Mouse (Mus musculus): Measurements from ENCODE around the gene Col6a4. TPM values are rescaled to one million over a fixed set of nuclear protein-coding genes. Genes with fewer than 3 reads are reported as not detected.

The Col6a4 gene
- polyA plus RNA-seq, 1 experiment from 2014 or later: 0.47 TPM

DNA sequence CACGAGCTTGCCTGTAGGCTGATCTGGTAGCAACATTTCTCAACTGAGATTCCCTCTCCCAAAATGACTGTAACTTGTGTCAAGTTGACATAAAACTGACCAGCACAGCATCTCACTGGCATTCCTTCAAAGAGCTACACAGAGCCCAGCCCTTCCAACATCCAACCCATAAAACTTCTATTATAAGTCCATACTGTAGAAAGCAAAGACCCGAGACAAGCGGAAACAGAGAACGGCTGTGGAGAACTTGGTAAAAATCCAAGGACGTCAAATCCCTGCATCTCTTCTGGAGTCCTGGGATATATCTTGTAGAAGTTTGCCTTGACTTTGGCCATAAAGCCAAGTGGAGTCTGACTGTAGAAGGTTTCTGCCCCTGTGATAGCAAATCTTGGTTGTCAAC is 15.1 kb downstream of the Col6a4 start:
- no peaks in the 10 kb centered on the region for H3K36me3 ChIP-seq (ENCODE audit: control insufficient read depth, insufficient read depth)
- no peak overlapping the region for H3K4me3 ChIP-seq (ENCODE audit: low read depth, low read length)
- no peaks in the 10 kb centered on the region for H3K27me3 ChIP-seq (ENCODE audit: control insufficient read depth, insufficient read depth, low read depth, low read length)
- no peaks in the 10 kb centered on the region for H3K4me1 ChIP-seq (ENCODE audit: control insufficient read depth, low read depth, low read length)
- no peaks in the 10 kb centered on the region for H3K9me3 ChIP-seq (replicated peaks; ENCODE audit: control insufficient read depth, low read length)
- ATAC-seq (ENCODE audit: low read depth): no peak
- H3K9ac ChIP-seq (ENCODE audit: low read depth, low read length): no peak overlapping the region
- 80% methylated on average over 5 of the region's 5 CpGs for WGBS (ENCODE audit: insufficient replicate concordance)
- no peak overlapping the region for H3K4me2 ChIP-seq (ENCODE audit: low read depth, low read length)
- no peak overlapping the region for H3K27ac ChIP-seq (ENCODE audit: low read length)

DNA sequence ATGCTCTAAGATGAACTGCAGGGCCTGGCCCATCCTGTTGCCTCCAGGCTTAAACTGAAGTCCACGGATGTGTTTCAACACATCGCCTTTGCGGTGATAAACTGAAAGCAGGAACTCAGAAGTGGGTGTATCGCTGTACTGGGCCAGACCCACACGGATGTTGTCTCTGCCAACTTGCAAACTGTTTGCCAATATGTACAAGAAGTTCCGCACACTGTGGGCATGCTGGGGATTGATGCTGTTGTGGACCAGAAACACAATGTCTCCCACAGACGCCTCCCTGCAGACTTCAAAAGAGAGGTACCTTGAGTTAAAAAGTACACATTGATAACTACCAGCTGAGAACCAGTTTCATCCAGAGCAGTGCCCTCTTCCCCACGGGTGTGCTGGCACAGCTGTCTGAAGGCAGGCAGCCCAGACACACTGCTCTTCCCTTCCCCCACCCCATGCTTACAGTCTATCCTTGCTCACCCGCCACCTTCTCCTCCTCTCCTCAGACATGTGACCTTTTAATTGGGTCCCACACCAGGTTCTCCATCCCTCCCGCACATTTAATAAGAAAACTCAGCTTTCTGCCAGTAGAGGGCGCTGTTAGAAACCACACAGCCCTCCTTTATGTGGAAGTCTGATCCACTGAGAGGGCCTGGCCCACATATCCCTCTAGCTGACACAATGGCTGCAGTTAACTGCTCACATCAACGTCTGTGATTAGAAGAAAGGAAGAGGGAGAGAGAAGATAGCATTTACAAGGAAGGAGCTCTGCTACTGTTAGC is 16.1 kb downstream of the Col6a4 start:
- Histone ChIP-seq H3K4me3 (ENCODE audit: low read depth, low read length) (no peak overlapping the region), H3K4me2 (ENCODE audit: low read depth, low read length) (no peak overlapping the region), H3K9me3 (replicated peaks; ENCODE audit: control insufficient read depth, low read length) (no peaks in the 10 kb centered on the region), H3K27ac (ENCODE audit: low read length) (no peak overlapping the region), H3K36me3 (ENCODE audit: control insufficient read depth, insufficient read depth) (no peaks in the 10 kb centered on the region), H3K27me3 (ENCODE audit: control insufficient read depth, insufficient read depth, low read depth, low read length) (no peaks in the 10 kb centered on the region), H3K4me1 (ENCODE audit: control insufficient read depth, low read depth, low read length) (no peaks in the 10 kb centered on the region), H3K9ac (ENCODE audit: low read depth, low read length) (no peak overlapping the region)
- no peak for ATAC-seq (ENCODE audit: low read depth)
- WGBS (ENCODE audit: insufficient replicate concordance): 49% methylated on average over 12 of the region's 12 CpGs

DNA sequence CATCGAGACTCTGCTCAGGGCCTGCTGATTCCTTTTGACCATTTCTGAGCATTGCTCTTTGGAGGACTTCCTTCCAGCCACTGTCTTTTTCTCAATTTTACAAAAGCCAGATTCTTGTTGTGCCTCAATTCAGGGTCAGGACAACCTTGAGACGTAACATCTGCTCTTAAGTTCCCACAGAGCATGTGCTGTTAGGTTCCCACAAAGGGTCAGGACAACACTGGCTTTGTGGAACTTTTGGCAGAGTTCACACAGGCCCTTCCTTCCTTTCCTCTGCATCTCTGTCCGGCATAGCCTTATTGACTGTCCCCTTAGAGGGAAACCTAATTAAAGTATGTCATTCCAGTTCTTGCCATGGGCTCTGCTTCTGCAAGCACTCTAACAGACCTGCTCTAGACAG is 18.6 kb downstream of the Col6a4 start:
- no peak for ATAC-seq (ENCODE audit: low read depth)

DNA sequence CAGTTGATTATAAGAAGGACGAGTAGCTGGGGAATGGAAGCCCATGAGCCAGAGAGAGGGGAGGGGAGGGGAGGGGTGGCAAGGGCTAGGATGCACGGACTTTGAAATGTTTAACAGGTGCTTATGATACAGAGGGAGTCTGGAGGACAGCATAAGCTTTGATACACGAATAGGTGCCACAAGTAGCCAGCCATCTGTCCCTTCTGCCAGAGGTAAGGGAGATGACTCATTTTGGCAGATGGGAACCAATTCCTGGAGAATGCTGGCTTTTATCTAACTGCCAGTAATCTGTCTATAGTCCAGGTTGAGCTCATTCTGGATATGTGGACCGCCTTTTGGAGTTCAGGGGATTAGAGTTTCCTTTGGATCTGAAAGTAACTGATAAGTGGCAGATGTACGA is 20.3 kb downstream of the Col6a4 start:
- no peaks in the 10 kb centered on the region for H3K36me3 ChIP-seq (ENCODE audit: control insufficient read depth, insufficient read depth)
- ATAC-seq (ENCODE audit: low read depth): no peak
- no peak overlapping the region for H3K4me2 ChIP-seq (ENCODE audit: low read depth, low read length)
- H3K27me3 ChIP-seq (ENCODE audit: control insufficient read depth, insufficient read depth, low read depth, low read length): no peaks in the 10 kb centered on the region
- no peaks in the 10 kb centered on the region for H3K9me3 ChIP-seq (replicated peaks; ENCODE audit: control insufficient read depth, low read length)
- H3K4me3 ChIP-seq (ENCODE audit: low read depth, low read length): no peak overlapping the region
- 55% methylated on average over 5 of the region's 5 CpGs for WGBS (ENCODE audit: insufficient replicate concordance)
- H3K9ac ChIP-seq (ENCODE audit: low read depth, low read length): no peak overlapping the region
- no peaks in the 10 kb centered on the region for H3K4me1 ChIP-seq (ENCODE audit: control insufficient read depth, low read depth, low read length)
- no peak overlapping the region for H3K27ac ChIP-seq (ENCODE audit: low read length)

More for the DNA sequence above, 18.6 kb downstream of the Col6a4 start:
- no peak overlapping the region for H3K27ac ChIP-seq (ENCODE audit: low read length)
- no peak overlapping the region for H3K4me3 ChIP-seq (ENCODE audit: low read depth, low read length)
- H3K9ac ChIP-seq (ENCODE audit: low read depth, low read length): no peak overlapping the region
- H3K27me3 ChIP-seq (ENCODE audit: control insufficient read depth, insufficient read depth, low read depth, low read length): no peaks in the 10 kb centered on the region
- H3K4me1 ChIP-seq (ENCODE audit: control insufficient read depth, low read depth, low read length): no peaks in the 10 kb centered on the region
- WGBS (ENCODE audit: insufficient replicate concordance): 58% methylated on average over 3 of the region's 3 CpGs
- no peaks in the 10 kb centered on the region for H3K9me3 ChIP-seq (replicated peaks; ENCODE audit: control insufficient read depth, low read length)
- no peaks in the 10 kb centered on the region for H3K36me3 ChIP-seq (ENCODE audit: control insufficient read depth, insufficient read depth)
- H3K4me2 ChIP-seq (ENCODE audit: low read depth, low read length): no peak overlapping the region

DNA sequence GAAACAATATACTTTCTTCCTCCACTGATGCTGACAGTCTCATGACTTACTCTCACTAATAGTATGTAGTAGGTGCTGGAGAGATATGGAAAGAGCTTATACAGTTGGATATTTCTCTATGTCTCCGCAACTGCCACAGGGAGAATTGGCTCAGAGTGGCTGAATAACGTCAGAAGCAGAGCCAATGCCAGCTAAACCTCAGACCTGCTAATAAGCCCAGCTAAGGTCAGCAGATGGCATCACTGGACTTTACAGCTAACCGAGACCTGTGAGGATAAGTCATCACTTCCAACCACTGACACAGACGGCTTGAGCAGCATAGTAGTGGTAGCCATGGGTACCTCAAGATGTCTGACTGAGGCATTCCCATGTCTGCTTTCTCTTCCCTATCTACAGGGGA is 22.6 kb downstream of the Col6a4 start:
- Histone ChIP-seq H3K27me3 (ENCODE audit: control insufficient read depth, insufficient read depth, low read depth, low read length) (no peaks in the 10 kb centered on the region), H3K4me2 (ENCODE audit: low read depth, low read length) (no peak overlapping the region), H3K4me3 (ENCODE audit: low read depth, low read length) (no peak overlapping the region), H3K36me3 (ENCODE audit: control insufficient read depth, insufficient read depth) (no peaks in the 10 kb centered on the region), H3K27ac (ENCODE audit: low read length) (no peak overlapping the region), H3K9ac (ENCODE audit: low read depth, low read length) (no peak overlapping the region), H3K4me1 (ENCODE audit: control insufficient read depth, low read depth, low read length) (no peaks in the 10 kb centered on the region), H3K9me3 (replicated peaks; ENCODE audit: control insufficient read depth, low read length) (no peaks in the 10 kb centered on the region)
- no peak for ATAC-seq (ENCODE audit: low read depth)
- 45% methylated on average over 4 of the region's 4 CpGs for WGBS (ENCODE audit: insufficient replicate concordance)

DNA sequence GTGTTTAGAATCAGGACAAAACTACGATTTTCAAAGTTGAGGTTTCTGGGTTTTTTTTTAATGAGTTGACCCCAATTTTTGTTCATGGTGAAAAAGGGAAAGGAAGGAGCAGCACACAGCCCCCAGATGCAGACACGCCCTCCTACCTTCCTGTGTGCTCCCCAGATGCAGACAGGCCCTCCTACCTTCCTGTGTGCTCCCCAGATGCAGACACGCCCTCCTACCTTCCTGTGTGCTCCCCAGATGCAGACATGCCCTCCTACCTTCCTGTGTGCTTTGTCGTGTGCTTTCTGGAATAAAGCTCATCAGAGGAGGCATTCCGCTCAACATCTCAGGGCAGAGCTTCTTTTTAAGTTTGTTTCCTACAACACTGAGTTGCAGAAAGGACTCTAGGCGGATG is 24.9 kb downstream of the Col6a4 start:
- no peak overlapping the region for H3K27ac ChIP-seq (ENCODE audit: low read length)
- WGBS (ENCODE audit: insufficient replicate concordance): 45% methylated on average over 6 of the region's 6 CpGs

DNA sequence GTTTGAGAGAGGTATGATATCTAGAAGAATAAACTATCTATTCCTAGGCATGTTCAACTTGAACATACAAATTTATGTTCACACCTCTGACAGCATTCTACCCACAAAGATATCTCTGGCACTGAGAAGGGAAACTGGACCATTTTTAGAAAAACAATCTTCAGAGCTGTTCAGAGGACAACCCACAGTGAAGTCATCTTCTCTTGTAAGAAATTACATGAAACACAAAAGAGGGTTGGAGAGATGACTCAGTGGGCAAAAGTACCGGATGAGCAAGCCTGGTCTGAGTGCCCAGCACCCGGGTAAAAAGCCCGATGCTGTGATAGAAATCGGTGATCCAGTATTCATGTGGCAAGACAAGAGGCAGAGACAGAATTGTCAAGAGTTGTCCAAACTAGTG is 43.1 kb downstream of the Col6a4 start:
- WGBS (ENCODE audit: insufficient replicate concordance): 70% methylated on average over 4 of the region's 4 CpGs
- H3K9ac ChIP-seq (ENCODE audit: low read depth, low read length): no peak overlapping the region
- no peaks in the 10 kb centered on the region for H3K36me3 ChIP-seq (ENCODE audit: control insufficient read depth, insufficient read depth)
- H3K4me2 ChIP-seq (ENCODE audit: low read depth, low read length): no peak overlapping the region
- no peaks in the 10 kb centered on the region for H3K4me1 ChIP-seq (ENCODE audit: control insufficient read depth, low read depth, low read length)
- no peak for ATAC-seq (ENCODE audit: low read depth)
- no peak overlapping the region for H3K4me3 ChIP-seq (ENCODE audit: low read depth, low read length)
- H3K27ac ChIP-seq (ENCODE audit: low read length): no peak overlapping the region
- no peaks in the 10 kb centered on the region for H3K27me3 ChIP-seq (ENCODE audit: control insufficient read depth, insufficient read depth, low read depth, low read length)
- H3K9me3 ChIP-seq (replicated peaks; ENCODE audit: control insufficient read depth, low read length): no peaks in the 10 kb centered on the region

More for the DNA sequence above, 24.9 kb downstream of the Col6a4 start:
- H3K27me3 ChIP-seq (ENCODE audit: control insufficient read depth, insufficient read depth, low read depth, low read length): no peaks in the 10 kb centered on the region
- no peak overlapping the region for H3K4me3 ChIP-seq (ENCODE audit: low read depth, low read length)
- H3K9me3 ChIP-seq (replicated peaks; ENCODE audit: control insufficient read depth, low read length): no peaks in the 10 kb centered on the region
- ATAC-seq (ENCODE audit: low read depth): no peak
- no peaks in the 10 kb centered on the region for H3K4me1 ChIP-seq (ENCODE audit: control insufficient read depth, low read depth, low read length)
- H3K9ac ChIP-seq (ENCODE audit: low read depth, low read length): no peak overlapping the region
- no peak overlapping the region for H3K4me2 ChIP-seq (ENCODE audit: low read depth, low read length)
- no peaks in the 10 kb centered on the region for H3K36me3 ChIP-seq (ENCODE audit: control insufficient read depth, insufficient read depth)

DNA sequence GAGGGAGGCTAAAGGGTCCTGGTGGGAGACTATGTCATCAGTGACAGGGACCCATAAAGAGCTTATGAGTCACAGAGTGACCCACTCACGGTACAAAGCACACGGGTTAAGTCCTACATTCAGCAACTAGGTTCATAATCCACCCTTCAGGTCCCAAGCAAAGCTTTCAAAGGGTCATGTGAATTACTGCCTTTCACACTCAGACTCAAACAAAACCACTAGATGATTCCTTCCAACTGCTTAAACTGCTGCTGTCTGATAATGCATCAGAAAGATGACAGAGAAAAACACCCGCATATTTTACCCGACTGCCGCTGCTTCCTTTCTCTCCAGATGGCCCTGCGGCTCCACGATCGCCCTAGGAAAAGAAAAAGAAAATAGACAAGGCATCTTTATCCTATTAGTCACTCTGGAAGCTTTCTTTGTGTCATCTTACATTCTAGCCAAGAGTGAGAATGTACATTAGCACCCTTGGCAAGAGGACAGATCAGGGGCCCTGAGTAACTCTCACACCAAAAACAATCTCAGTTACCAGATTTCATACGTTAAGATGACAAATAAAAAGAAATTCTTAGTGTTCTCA is 52.6 kb downstream of the Col6a4 start:
- H3K36me3 ChIP-seq (ENCODE audit: control insufficient read depth, insufficient read depth): no peaks in the 10 kb centered on the region
- no peaks in the 10 kb centered on the region for H3K9me3 ChIP-seq (replicated peaks; ENCODE audit: control insufficient read depth, low read length)
- H3K4me2 ChIP-seq (ENCODE audit: low read depth, low read length): no peak overlapping the region
- no peak overlapping the region for H3K9ac ChIP-seq (ENCODE audit: low read depth, low read length)
- WGBS (ENCODE audit: insufficient replicate concordance): 75% methylated on average over 9 of the region's 9 CpGs
- no peak for ATAC-seq (ENCODE audit: low read depth)
- H3K4me1 ChIP-seq (ENCODE audit: control insufficient read depth, low read depth, low read length): no peaks in the 10 kb centered on the region
- no peak overlapping the region for H3K27ac ChIP-seq (ENCODE audit: low read length)
- no peak overlapping the region for H3K4me3 ChIP-seq (ENCODE audit: low read depth, low read length)
- no peaks in the 10 kb centered on the region for H3K27me3 ChIP-seq (ENCODE audit: control insufficient read depth, insufficient read depth, low read depth, low read length)

DNA sequence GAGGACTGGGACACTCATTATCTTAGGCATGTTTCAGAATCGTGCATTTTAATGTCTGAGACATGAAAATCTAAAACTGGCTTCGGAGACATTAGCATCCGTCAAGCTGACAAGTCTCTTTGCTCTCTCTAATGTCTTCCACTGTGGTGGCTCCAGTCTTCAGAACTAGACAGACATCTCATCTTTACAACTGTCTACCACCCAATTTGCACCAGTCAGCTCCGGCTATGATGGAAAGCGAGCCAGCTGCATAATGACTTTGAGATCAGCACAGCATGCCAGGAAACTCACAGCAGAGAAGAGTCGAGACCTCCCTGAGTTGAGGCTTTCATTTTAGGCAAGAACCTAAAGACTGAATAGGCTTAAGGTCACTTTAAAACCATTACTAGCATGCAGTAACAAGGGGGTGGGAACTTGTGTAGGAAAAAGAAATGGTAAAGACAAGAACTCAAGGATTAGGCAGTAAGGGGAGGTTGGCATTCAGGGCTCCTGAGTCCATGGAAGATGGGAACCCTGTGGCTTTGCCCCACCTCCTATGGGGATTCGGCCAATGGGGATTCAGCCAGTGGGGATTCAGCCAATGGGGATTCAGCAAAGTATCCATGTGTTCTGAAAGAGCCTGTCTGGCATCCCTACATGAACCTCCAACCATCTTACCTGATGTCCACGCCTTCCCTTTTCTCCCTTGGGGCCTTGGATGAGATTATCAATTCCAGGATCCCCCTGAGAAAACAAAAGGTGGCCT is 56.5 kb downstream of the Col6a4 start:
- no peak overlapping the region for H3K9ac ChIP-seq (ENCODE audit: low read depth, low read length)
- H3K27me3 ChIP-seq (ENCODE audit: control insufficient read depth, insufficient read depth, low read depth, low read length): no peaks in the 10 kb centered on the region
- H3K4me1 ChIP-seq (ENCODE audit: control insufficient read depth, low read depth, low read length): no peaks in the 10 kb centered on the region
- ATAC-seq (ENCODE audit: low read depth): no peak
- no peak overlapping the region for H3K4me3 ChIP-seq (ENCODE audit: low read depth, low read length)
- no peaks in the 10 kb centered on the region for H3K9me3 ChIP-seq (replicated peaks; ENCODE audit: control insufficient read depth, low read length)
- 57% methylated on average over 8 of the region's 8 CpGs for WGBS (ENCODE audit: insufficient replicate concordance)
- H3K36me3 ChIP-seq (ENCODE audit: control insufficient read depth, insufficient read depth): no peaks in the 10 kb centered on the region
- no peak overlapping the region for H3K27ac ChIP-seq (ENCODE audit: low read length)
- no peak overlapping the region for H3K4me2 ChIP-seq (ENCODE audit: low read depth, low read length)

Measured in liver, embryonic 16.5 days (tissue).